Mouse (Mus musculus) cortical plate, adult 2 months (tissue): Measurements from ENCODE around the gene Gm1330. TPM values are rescaled to one million over a fixed set of nuclear protein-coding genes. Genes with fewer than 3 reads are reported as not detected.
"Not testable (repeated sequence)": the region's sequence is repeated elsewhere in the genome, so short reads cannot be mapped to it uniquely, and the experiment has no call there.

Source experiments
- H3K27ac ChIP-seq: fragments of 200-500 bp; 2 replicates; pipeline ENCODE4 v1.5.1; 2012; ENCODE audit warnings: low read length, control low read depth, inconsistent platforms; ENCODE audit not compliant: insufficient read depth
- H3K4me1 ChIP-seq: fragments of 200-500 bp; 2 replicates; pipeline ENCODE4 v1.6.1; 2011; ENCODE audit warnings: low read length; ENCODE audit not compliant: control insufficient read depth, insufficient read depth
- H3K4me3 ChIP-seq: fragments of 200-500 bp; 2 replicates; pipeline ENCODE4 v1.5.1; 2011; ENCODE audit warnings: mild to moderate bottlenecking, low read length, control low read depth; ENCODE audit not compliant: insufficient read depth
- CTCF ChIP-seq: fragments of 200-500 bp; IDR thresholded peaks from 2 replicates; pipeline ENCODE4 v1.5.1; 2011; ENCODE audit warnings: mild to moderate bottlenecking, control low read depth, low read length; ENCODE audit not compliant: insufficient read depth; ENCODE audit errors: extremely low read depth
- POLR2A ChIP-seq: fragments of 200-500 bp; IDR thresholded peaks from 2 replicates; pipeline ENCODE4 v1.6.1; 2011; ENCODE audit warnings: mild to moderate bottlenecking, low read length, control low read depth; ENCODE audit not compliant: insufficient read depth; ENCODE audit errors: extremely low read depth
- polyA plus RNA-seq: library from polyadenylated mRNA; depleted of rRNA; stranded (reverse); fragments of >200 nt; gene quantifications from 2 replicates; pipeline ENCODE4 v1.2.3, GENCODE M21; 2012; rRNA removed

Gm1330 gene
- polyA plus RNA-seq = not detected in 2 replicates

DNA sequence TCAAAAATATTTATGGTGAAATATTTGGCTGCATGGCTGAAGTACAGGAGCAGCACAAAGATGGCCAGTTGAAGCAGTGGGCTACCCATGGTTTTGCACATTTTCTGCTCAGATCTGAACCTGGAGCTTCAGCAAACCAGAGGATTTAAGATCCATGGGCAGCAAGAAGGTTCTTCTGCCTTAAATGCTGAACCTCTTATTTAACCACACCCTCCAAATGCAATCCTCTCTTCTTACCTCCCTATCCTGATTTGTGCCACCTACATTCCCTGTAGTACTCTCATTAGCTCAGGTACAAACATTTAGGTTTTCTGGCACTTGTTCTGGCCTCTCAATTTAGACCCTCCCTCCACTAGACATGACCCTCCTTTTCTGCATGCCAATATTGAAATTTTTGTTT is at the start of gene Gm1330:
Gene Gm1330 (minus strand): TSS at position 101 of the 400 bp plus-strand sequence.
- Histone ChIP-seq H3K4me3 (no peak within 1 kb of the TSS), H3K4me1 (no peaks in the 10 kb centered on the region), H3K27ac (no peak within 1 kb of the TSS)
- TF ChIP-seq CTCF (no peak), POLR2A (no peak)

GRCm38 (mm10) chr2:149017137-149017536 is 14.1 kb upstream of the Gm1330 start, which contains the start of gene Gm10750:
Gene Gm10750, minus strand, starts transcription at chr2:149017237.
- H3K4me3 ChIP-seq, H3K4me1 ChIP-seq, H3K27ac ChIP-seq: not testable (repeated sequence)

DNA sequence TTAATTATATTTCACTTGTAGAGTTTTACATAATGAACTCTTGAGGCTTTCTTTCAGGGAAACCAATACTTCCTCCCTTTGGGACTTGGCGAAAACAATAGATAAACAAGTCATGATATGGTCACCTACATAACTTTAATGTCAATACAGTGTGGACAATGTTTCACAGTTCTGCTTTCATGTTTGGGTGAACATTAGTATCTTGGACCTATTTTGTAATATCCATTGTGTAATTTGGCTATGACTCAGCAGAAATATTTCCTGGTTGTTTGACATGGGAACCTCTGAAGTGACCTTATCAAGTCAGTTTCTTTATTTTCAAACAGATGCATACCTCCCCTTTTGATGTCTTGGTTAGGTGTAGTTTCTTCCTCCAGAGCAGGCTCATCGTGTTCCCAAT is 1.8 kb upstream of the Gm1330 start:
- Histone ChIP-seq H3K27ac (no peak overlapping the region), H3K4me1 (no peaks in the 10 kb centered on the region)
- TF ChIP-seq CTCF (no peak), POLR2A (no peak)

DNA sequence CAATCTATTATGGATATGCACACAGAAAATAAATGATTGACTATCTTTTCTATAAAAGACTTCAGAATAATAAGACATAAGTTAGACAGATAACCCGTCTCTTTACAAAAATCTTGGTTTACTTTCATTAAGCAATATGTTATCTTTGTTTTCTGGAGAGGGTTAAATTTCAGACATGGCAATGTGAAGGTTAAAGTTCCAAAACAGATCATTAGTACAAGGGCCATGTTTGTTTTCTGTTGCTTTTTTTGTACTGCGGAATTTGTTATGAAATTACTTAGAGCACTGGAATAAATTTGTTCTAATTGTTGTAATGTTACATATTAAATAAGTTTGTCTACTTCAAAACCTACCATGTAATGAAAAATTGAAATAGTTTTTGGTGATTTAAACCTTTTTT is 7.9 kb downstream of the Gm1330 start:
- TF ChIP-seq POLR2A (no peak), CTCF (no peak)
- H3K4me1 ChIP-seq = no peaks in the 10 kb centered on the region
- no peak overlapping the region for H3K27ac ChIP-seq
- H3K4me3 ChIP-seq = no peak overlapping the region

More for the DNA sequence above, 1.8 kb upstream of the Gm1330 start:
- H3K4me3 ChIP-seq = no peak overlapping the region

Other genes starting within 250 kb of the Gm1330 start
- gene Cst11, start 231.8 kb downstream of the Gm1330 start, polyA plus RNA-seq = not detected in 2 replicates
- gene 8030411F24Rik, start 221.2 kb downstream of the Gm1330 start, polyA plus RNA-seq = not detected in 2 replicates
- not detected in 2 replicates for gene Cst12, start 213.9 kb downstream of the Gm1330 start, polyA plus RNA-seq
- not detected in 2 replicates for gene Cst8, start 204.5 kb downstream of the Gm1330 start, polyA plus RNA-seq
- not detected in 2 replicates for gene Cst13, start 183.2 kb downstream of the Gm1330 start, polyA plus RNA-seq
- gene Cst9, start 168.1 kb downstream of the Gm1330 start, polyA plus RNA-seq = not detected in 2 replicates
- not detected in 2 replicates for gene 9230104L09Rik, start 138.2 kb downstream of the Gm1330 start, polyA plus RNA-seq
- 4,891 and 5,493 TPM in 2 replicates for gene Cst3, start 127.6 kb downstream of the Gm1330 start, polyA plus RNA-seq
- not detected in 2 replicates for gene Gm10750, start 14.0 kb upstream of the Gm1330 start, polyA plus RNA-seq